Mouse (Mus musculus): ENCODE data around the gene Ccdc30. TPM values are rescaled to one million over a fixed set of nuclear protein-coding genes. Genes with fewer than 3 reads are reported as not detected.

The Ccdc30 gene
- total RNA-seq, 2 experiments from 2014 or later: not detected

- no peak for ATAC-seq (replicated peaks; ENCODE audit: low FRiP score, poor library complexity, severe bottlenecking)
These were observed 5.9 kb upstream of the Ccdc30 start for GRCm38 (mm10) chr4:119421191-119421590.

- ATAC-seq (replicated peaks; ENCODE audit: low FRiP score, poor library complexity, severe bottlenecking): peak; percentile 47
These were observed 2.6 kb upstream of the Ccdc30 start for GRCm38 (mm10) chr4:119417894-119418293.

GRCm38 (mm10) chr4:119417270-119417669, 1.9 kb upstream of the Ccdc30 start:
- ATAC-seq (replicated peaks; ENCODE audit: low FRiP score, poor library complexity, severe bottlenecking): no peak

GRCm38 (mm10) chr4:119412791-119413190, 2.5 kb downstream of the Ccdc30 start:
- no peak for ATAC-seq (replicated peaks; ENCODE audit: low FRiP score, poor library complexity, severe bottlenecking)

- ATAC-seq (replicated peaks; ENCODE audit: low FRiP score, poor library complexity, severe bottlenecking): no peak
These were observed 3.3 kb downstream of the Ccdc30 start for GRCm38 (mm10) chr4:119411877-119412650.

GRCm38 (mm10) chr4:119403431-119403830, 11.9 kb downstream of the Ccdc30 start:
- ATAC-seq (replicated peaks; ENCODE audit: low FRiP score, poor library complexity, severe bottlenecking): no peak

- ATAC-seq (replicated peaks; ENCODE audit: low FRiP score, poor library complexity, severe bottlenecking): 0 out of 2 replicates have a peak, but pooled peaks have one; percentile 42
These were observed 14.4 kb downstream of the Ccdc30 start for GRCm38 (mm10) chr4:119400896-119401295.

GRCm38 (mm10) chr4:119398751-119399150, 16.6 kb downstream of the Ccdc30 start:
- no peak for ATAC-seq (replicated peaks; ENCODE audit: low FRiP score, poor library complexity, severe bottlenecking)

- ATAC-seq (replicated peaks; ENCODE audit: low FRiP score, poor library complexity, severe bottlenecking): peak; percentile 83
These were observed 25.0 kb downstream of the Ccdc30 start for GRCm38 (mm10) chr4:119390369-119390768.

GRCm38 (mm10) chr4:119389184-119389583, 26.1 kb downstream of the Ccdc30 start:
- ATAC-seq (replicated peaks; ENCODE audit: low FRiP score, poor library complexity, severe bottlenecking): no peak

- no peak for ATAC-seq (replicated peaks; ENCODE audit: low FRiP score, poor library complexity, severe bottlenecking)
These were observed 33.7 kb downstream of the Ccdc30 start for GRCm38 (mm10) chr4:119381471-119382190.

- ATAC-seq (replicated peaks; ENCODE audit: low FRiP score, poor library complexity, severe bottlenecking): no peak
These were observed 45.9 kb downstream of the Ccdc30 start for GRCm38 (mm10) chr4:119369460-119369859.

- ATAC-seq (replicated peaks; ENCODE audit: low FRiP score, poor library complexity, severe bottlenecking): no peak
These were observed 48.4 kb downstream of the Ccdc30 start for GRCm38 (mm10) chr4:119366758-119367526.

- no peak for ATAC-seq (replicated peaks; ENCODE audit: low FRiP score, poor library complexity, severe bottlenecking)
These were observed 53.1 kb downstream of the Ccdc30 start for GRCm38 (mm10) chr4:119362231-119362630.

- ATAC-seq (replicated peaks; ENCODE audit: low FRiP score, poor library complexity, severe bottlenecking): no peak; the same call in 1 of the 2 replicates
These were observed 55.9 kb downstream of the Ccdc30 start for GRCm38 (mm10) chr4:119359196-119359971.

GRCm38 (mm10) chr4:119345508-119345907, 69.8 kb downstream of the Ccdc30 start:
- ATAC-seq (replicated peaks; ENCODE audit: low FRiP score, poor library complexity, severe bottlenecking): no peak

GRCm38 (mm10) chr4:119338861-119339361, 76.4 kb downstream of the Ccdc30 start:
- peak; percentile 73 for ATAC-seq (replicated peaks; ENCODE audit: low FRiP score, poor library complexity, severe bottlenecking)

- no peak for ATAC-seq (replicated peaks; ENCODE audit: low FRiP score, poor library complexity, severe bottlenecking)
These were observed 76.9 kb downstream of the Ccdc30 start for GRCm38 (mm10) chr4:119338422-119338821.

GRCm38 (mm10) chr4:119333487-119333886, 81.8 kb downstream of the Ccdc30 start:
- ATAC-seq (replicated peaks; ENCODE audit: low FRiP score, poor library complexity, severe bottlenecking): no peak

All from erythroid progenitor cell, adult 5-6 weeks (primary cell).